Mouse (Mus musculus): ENCODE measurements around the gene Vpreb2.

GRCm38 (mm10) chr16:18011101-18011500 lies 30.9 kb downstream of the Vpreb2 start:
- TF ChIP-seq CTCF (IDR thresholded peaks at IDR 0.05; ENCODE audit: low read depth) = no peak
- TF ChIP-seq EP300 (IDR thresholded peaks at IDR 0.05; ENCODE audit: low read depth) = no peak

Data from heart, postnatal 0 days (tissue).